Mouse (Mus musculus) activated CD4-positive, CD25-positive, alpha-beta regulatory T cell (primary cell): Measurements from ENCODE around the gene Prkca. TPM values are rescaled to one million over a fixed set of nuclear protein-coding genes. Genes with fewer than 3 reads are reported as not detected.

ENCODE experiments used
- polyA plus RNA-seq, 2 experiments: library from polyadenylated mRNA; unstranded; fragments of 100-300 nt; shearing (Covaris generic); gene quantifications; one replicate each; pipeline ENCODE4 v1.2.1; 2017

Gene Prkca
- 100 to 1,000 TPM; 102 to 148 TPM for polyA plus RNA-seq

GRCm38 (mm10) chr11:108343789-108344462, at the start of gene Prkca:
Prkca (minus strand) TSS chr11:108343928.

GRCm38 (mm10) chr11:108342781-108343768, 653 bp downstream of the Prkca start, which contains the start of gene Apoh:
Apoh (plus strand) TSS chr11:108343354.

DNA sequence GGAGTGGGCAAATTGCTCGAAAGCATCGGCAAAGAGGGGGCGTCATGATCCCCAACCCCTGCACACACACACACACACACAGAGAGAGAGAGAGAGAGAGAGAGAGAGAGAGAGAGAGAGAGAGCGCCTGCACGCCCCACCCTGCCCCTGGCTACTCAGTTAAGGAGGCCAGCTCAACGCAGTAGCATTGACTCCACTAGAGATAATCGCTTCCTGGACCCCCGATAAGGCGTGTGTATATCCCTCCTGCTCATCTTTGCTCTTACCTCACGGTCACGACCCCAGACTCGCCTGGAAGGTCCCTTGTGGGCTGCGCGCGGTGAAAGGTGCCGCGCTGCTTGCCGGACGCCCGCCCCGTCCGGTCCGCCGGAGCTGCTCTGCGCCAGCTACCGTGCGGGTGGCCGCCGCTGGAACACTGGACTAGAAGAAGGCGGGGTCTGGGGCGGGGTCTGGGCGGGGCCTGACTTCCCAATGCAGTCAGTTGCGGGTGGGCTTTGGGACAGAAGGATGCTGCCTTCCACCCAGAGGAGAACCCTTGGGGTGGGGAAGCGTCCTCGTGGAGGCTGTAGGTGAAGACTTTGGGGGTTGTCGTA, 429.0 kb downstream of the Prkca start, which contains the start of gene Cacng5:
Cacng5 (minus strand) TSS at position 422 of the 593 bp plus-strand sequence.

Other genes with a start within 250 kb of the Prkca start
- gene Apoh, start 574 bp downstream of the Prkca start, polyA plus RNA-seq, result under 1 TPM in 1 of 2 experiments, not detected in 1; 0.49 TPM
- gene Cep112, start 81.3 kb upstream of the Prkca start, polyA plus RNA-seq, result 1 to 10 TPM in 1 of 2 experiments, under 1 TPM in 1; 0.26 to 9.1 TPM